Mouse (Mus musculus): ENCODE results near the gene Pnkd.
"Not testable (repeated sequence)": the region's sequence is repeated elsewhere in the genome, so short reads cannot be mapped to it uniquely, and the experiment has no call there.

The Pnkd gene

DNA sequence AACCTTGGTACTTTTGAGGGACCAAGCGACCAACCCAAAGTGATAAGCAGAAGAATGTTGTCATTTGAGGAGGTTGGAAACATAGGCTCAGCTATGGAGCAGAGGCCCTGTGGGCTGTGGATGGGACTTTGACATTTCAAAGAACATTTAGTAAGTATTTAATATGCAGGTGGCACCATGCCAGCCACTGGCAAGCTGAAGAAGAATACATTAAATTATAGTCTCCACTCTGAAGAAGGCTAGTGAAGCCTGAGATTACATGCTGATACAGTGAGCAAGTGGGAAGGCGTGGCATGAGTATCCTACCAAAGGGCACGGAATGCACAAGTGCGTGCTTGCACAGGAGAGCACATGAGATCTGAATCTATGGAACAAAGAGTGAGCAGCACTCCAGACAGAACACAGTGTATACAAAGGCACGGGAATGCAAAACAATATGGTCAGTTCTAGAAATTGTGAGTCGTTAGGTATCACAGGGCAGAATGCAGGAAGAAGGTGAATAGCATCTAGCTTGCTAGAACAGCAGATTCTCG, 45.2 kb downstream of the Pnkd start:
- no peak for DNase-seq (ENCODE audit: low spot score)

- no peak for DNase-seq (ENCODE audit: low spot score)
Observed at GRCm38 (mm10) chr1:74331046-74331681, 46.4 kb downstream of the Pnkd start.

GRCm38 (mm10) chr1:74332241-74332763, 47.6 kb downstream of the Pnkd start:
- DNase-seq (ENCODE audit: low spot score) = peak; percentile 86

- DNase-seq (ENCODE audit: low spot score) = no peak
Observed at GRCm38 (mm10) chr1:74332930-74333329, 48.2 kb downstream of the Pnkd start.

DNA sequence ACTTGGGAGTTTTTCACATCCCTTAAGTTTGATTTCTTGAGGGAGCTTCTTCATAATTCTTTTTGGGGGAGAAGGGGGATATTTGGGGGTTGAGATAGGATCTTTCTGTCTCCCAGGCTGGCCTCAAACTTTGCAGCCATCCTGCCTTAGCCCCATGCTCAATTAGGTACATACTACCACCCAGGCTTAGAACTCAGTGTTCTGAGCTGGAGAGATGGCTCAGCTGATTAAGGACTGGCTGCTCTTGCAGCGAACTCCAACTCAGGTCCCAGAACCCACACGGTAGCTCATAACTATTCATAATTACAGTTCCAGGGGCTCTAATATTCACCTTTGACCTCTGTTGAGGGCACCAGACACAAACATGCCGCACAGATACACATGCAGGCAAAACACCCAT, 49.9 kb downstream of the Pnkd start:
- DNase-seq (ENCODE audit: low spot score) = no peak

GRCm38 (mm10) chr1:74335033-74335432, 50.3 kb downstream of the Pnkd start:
- no peak for DNase-seq (ENCODE audit: low spot score)

DNA sequence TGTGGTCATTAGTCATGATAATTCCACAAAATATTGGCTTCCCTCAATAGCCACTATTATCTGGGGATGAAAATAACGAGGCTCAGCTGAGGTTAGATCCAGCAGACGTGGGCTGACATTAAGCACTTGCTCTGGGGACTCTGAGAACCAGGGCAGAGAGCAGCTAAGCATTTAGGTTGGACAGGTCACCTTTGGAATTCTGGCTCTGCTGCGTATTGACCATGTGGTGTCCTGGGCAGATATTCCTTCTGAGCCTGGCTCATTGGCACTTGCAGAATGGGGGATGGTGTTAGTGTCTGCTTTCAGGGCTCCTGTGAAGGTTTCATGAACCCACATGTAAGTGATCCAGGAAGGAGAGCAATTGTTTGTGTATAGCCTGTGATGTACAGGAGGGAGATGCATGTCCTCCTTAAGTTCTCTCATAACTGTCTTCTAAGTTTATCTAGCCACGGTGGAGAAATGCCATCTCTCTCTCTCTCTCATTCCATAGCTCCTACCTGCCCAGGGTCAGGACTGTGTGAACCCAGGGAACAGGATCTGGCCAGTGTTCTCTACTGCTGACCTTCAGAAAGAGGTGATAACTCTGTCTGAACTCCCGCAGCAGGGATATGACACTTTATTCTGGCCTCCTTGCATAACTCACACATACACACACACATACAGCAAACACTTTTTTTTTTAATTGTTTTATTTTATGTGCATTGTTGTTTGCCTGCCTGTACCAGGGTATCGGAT, 50.9 kb downstream of the Pnkd start:
- DNase-seq (ENCODE audit: low spot score) = no peak

DNA sequence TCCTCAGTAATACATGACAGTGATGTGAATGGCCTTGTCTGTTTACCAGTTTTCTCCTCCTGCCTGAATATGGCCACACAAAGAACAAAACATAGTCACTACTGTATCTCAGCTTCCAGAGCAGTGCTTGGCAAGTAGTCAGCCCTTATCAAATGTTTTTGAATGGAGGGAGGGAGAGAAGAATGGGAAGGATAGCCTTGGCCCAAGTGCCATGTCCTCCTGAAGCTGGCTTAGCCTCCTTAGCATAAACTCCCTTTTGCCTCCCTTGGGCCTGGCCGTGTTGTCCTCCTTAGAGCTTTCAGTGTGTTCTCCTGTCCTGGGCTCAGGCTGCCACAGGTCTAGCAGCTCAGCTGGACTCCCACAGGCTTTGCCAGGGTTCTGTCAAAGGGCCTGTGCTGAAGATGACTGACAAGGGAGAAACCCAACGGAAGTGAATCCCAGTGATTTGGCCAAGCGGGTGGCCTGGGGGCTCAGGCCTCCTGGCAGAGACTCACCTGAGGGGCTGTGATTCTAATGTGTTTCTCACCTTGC, 52.6 kb downstream of the Pnkd start:
- no peak for DNase-seq (ENCODE audit: low spot score)

DNA sequence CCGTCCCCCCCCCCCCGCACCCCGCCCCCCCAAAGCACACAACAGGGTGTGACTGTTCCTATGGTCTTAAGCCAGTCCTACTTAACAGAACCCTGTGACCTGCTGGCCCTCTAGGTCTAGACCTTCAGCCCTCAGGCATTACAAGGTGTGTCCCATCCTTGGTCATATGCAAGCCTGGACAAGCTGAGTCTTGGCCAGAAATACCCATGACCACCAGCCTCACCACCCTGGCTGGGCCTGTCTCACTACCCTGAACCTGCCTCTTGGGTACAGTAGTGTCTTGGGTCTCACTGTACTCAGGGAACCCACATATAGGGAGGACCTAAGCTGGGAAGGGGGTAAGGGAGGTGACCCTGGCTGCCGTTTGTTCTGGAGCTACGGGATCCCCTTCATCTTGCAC, 53.3 kb downstream of the Pnkd start:
- no peak for DNase-seq (ENCODE audit: low spot score)

GRCm38 (mm10) chr1:74338626-74339025, 53.9 kb downstream of the Pnkd start:
- no peak for DNase-seq (ENCODE audit: low spot score)

DNA sequence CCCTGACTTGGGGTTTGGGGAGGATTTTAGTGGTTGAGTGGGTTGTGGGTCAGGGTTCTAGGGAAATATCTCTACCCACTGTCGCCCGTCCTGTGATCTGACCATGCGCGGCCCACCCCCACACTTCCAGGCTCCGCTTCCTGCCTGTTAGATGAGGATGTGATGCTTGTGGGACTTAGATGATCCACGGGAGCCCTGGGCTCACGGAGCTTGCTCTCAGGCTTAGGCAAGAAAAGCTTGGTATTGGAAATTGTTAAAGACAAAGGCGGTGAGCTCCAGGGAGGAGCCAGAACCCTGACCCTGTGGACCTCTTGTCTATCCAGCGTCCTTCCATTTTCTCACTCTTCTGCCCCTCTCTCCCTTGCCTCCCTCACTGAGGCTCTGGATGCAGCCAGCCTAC, 55.2 kb downstream of the Pnkd start:
- no peak for DNase-seq (ENCODE audit: low spot score)

DNA sequence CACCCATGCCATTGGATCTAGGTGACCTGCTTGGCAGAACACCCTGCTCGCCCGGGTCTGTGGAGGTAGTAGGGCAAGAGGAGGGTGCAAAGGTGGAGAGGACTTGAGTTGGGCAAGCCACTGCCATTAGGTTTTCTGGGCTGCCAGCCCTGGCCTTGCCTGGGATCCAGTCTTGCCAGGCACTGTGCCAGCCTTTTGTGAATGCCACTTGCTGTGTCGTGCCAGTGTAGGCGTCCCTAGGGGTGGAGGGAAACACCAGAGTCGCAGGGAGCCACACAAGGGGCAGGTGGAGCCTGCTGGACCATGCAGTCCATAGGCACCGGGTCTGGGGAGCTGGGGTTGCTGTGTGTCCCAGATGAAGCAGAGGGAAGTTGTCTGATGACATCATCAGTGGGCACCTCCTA, 55.6 kb downstream of the Pnkd start:
- no peak for DNase-seq (ENCODE audit: low spot score)

GRCm38 (mm10) chr1:74340992-74341391, 56.3 kb downstream of the Pnkd start:
- not testable (repeated sequence) for DNase-seq (ENCODE audit: low spot score)

GRCm38 (mm10) chr1:74341898-74342297, 57.2 kb downstream of the Pnkd start:
- no peak for DNase-seq (ENCODE audit: low spot score)

DNA sequence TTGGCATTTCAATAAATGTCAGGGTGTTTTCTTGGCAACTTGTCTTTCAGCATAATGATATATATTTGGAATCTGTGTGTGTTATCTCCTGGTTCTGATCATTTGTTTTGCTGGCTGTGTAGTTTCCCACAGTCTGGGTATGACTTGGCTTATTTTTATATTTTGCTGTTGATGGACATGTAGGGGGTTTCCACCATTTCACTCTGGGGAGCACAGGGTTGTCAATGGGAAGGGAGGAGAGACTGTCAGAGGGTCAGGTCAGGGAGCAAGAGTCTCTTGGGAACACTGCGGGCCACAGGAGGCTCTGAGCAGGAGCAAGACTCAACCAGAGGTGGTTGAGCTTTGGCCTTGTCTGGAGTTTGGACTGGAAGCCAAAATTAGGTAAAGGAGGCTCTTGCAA, 57.6 kb downstream of the Pnkd start:
- DNase-seq (ENCODE audit: low spot score) = no peak

GRCm38 (mm10) chr1:74343161-74343560, 58.4 kb downstream of the Pnkd start:
- no peak for DNase-seq (ENCODE audit: low spot score)

DNA sequence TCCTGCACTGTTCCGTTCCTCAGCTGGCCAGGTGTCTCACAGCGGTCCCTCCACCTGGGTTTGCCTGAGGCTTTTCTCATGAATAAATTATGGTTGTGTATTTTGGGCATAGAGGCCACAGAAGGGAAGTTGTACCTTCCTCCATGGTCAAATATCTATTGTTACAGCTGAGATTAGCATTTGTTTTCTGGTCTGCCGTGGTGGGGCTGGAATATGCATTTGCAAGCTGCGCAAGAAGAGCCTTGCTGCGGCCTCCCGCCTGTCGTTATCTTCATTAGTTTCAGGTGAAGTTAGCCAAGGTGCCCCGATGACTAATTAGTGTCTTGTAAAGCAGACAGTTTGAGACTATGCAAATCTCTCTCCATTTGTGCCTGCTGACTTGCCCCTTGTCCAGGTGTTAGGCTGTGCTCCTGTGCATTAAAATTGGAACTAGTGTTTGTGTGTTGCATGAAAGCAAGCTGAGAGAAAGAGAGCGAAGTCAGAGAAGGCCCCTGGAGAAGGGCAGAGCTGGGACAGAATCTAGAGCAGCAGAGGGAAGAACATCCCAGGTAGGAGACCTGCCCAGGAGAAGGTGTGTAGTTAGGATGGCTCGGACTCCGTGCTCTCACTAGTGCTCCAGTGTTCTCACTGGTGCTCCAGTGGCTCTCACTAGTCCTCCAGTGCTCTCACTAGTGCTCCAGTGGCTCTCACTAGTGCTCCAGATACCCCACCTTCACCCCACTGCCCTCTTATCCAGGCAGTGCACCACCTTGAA, 59.6 kb downstream of the Pnkd start:
- no peak for DNase-seq (ENCODE audit: low spot score)

DNA sequence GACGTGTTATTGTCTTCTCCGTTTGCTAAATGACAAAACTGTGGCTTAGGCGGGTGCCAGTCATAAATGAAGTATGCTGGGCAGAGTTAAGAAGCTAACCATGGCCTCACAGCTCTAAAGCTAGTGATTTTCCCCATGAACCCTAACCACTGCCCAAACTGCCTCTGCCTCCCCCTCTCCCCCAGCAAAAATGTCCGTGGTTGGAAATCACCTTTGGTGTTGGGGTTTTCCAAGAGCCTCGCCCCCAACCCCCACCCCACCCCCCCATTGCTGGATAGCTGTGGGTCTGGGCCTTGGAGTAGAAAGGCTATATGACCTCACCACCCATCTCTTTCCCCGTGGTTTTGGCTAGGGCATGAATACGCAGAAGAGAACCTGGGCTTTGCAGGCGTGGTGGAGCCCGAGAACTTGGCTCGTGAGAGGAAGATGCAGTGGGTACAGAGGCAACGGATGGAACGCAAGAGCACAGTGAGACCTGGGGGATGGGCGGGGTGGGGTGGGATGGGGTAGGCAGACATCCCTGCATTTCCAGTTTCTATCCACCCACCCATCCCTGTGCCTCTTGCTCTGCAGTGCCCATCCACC, 66.5 kb downstream of the Pnkd start:
- no peak for DNase-seq (ENCODE audit: low spot score)

GRCm38 (mm10) chr1:74352532-74353096, 67.9 kb downstream of the Pnkd start:
- no peak for DNase-seq (ENCODE audit: low spot score)

- DNase-seq (ENCODE audit: low spot score) = no peak
Observed at GRCm38 (mm10) chr1:74353453-74354229, 68.9 kb downstream of the Pnkd start.

GRCm38 (mm10) chr1:74357531-74357930, 72.8 kb downstream of the Pnkd start:
- no peak for DNase-seq (ENCODE audit: low spot score)

All from spleen, adult 12 weeks (tissue).